Mouse (Mus musculus) mammary gland, adult 2 months (tissue): Measurements from ENCODE around the gene Rasgrf1. TPM values are rescaled to one million over a fixed set of nuclear protein-coding genes. Genes with fewer than 3 reads are reported as not detected.

Experiments used
- polyA plus RNA-seq: library from polyadenylated mRNA; depleted of rRNA; stranded (reverse); fragments of >200 nt; gene quantifications from 2 replicates; pipeline ENCODE4 v1.2.3, GENCODE M21; 2012; ENCODE audit warnings: low replicate concordance; rRNA removed

Rasgrf1 gene
- 13.6 TPM in 2 replicates for polyA plus RNA-seq

GRCm38 (mm10) chr9:89909131-89910010 lies at the start of gene Rasgrf1:
Gene Rasgrf1 (plus strand): TSS chr9:89909908.

GRCm38 (mm10) chr9:90053852-90054251 lies 144.1 kb downstream of the Rasgrf1 start, which contains the start of gene Ctsh:
Gene Ctsh (plus strand): TSS chr9:90054152.

Other genes starting within 250 kb of the Rasgrf1 start
- 346 and 378 TPM in 2 replicates for gene Tmed3, start 204.8 kb upstream of the Rasgrf1 start, polyA plus RNA-seq
- 0.10 TPM in 2 replicates for gene Ankrd34c, start 171.4 kb upstream of the Rasgrf1 start, polyA plus RNA-seq
- gene Ctsh, start 144.2 kb downstream of the Rasgrf1 start, polyA plus RNA-seq, result 78.8 and 95.4 TPM in 2 replicates
- gene Morf4l1, start 204.9 kb downstream of the Rasgrf1 start, polyA plus RNA-seq, result 47.6 and 108 TPM in 2 replicates